Mouse (Mus musculus) yolk sac, embryonic 10.5 days (tissue): Measurements from ENCODE around the gene Mcts1.

Experiments
- DNase-seq: peaks from one replicate; pipeline ENCODE4 v3.0.0-alpha.2; 2017; ENCODE audit warnings: low spot score

The Mcts1 gene

GRCm38 (mm10) chrX:38600177-38600994 is at the start of gene Mcts1:
Gene Mcts1, plus strand, starts transcription at chrX:38600578.
- DNase-seq = peak; percentile 81

- DNase-seq = no peak
Observed at GRCm38 (mm10) chrX:38553255-38553654, 47.1 kb upstream of the Mcts1 start.

- no peak for DNase-seq
Observed at GRCm38 (mm10) chrX:38563941-38564541, 36.3 kb upstream of the Mcts1 start.

- DNase-seq = peak; percentile 89
Observed at GRCm38 (mm10) chrX:38564542-38565175, 35.7 kb upstream of the Mcts1 start.

GRCm38 (mm10) chrX:38565176-38565542 is 35.2 kb upstream of the Mcts1 start:
- DNase-seq = no peak

GRCm38 (mm10) chrX:38566521-38567205 is 33.7 kb upstream of the Mcts1 start:
- DNase-seq = no peak

- DNase-seq = no peak
Observed at GRCm38 (mm10) chrX:38576078-38576477, 24.3 kb upstream of the Mcts1 start, which contains the start of gene Cul4b. Gene Cul4b, minus strand, starts transcription at chrX:38576196.

GRCm38 (mm10) chrX:38581140-38581539 is 19.2 kb upstream of the Mcts1 start:
- no peak for DNase-seq

GRCm38 (mm10) chrX:38583261-38583660 is 17.1 kb upstream of the Mcts1 start:
- no peak for DNase-seq

GRCm38 (mm10) chrX:38589827-38590226 is 10.6 kb upstream of the Mcts1 start:
- peak; percentile 74 for DNase-seq

GRCm38 (mm10) chrX:38591749-38592148 is 8.6 kb upstream of the Mcts1 start:
- no peak for DNase-seq

GRCm38 (mm10) chrX:38593180-38593889 is 7.0 kb upstream of the Mcts1 start:
- DNase-seq = no peak

GRCm38 (mm10) chrX:38600995-38601369 is 604 bp downstream of the Mcts1 start:
- peak; percentile 28 for DNase-seq

GRCm38 (mm10) chrX:38634801-38635637 is 34.6 kb downstream of the Mcts1 start, which contains the start of gene C1galt1c1:
Gene C1galt1c1, minus strand, starts transcription at chrX:38635087.
- DNase-seq = peak; percentile 89

GRCm38 (mm10) chrX:38635638-38635931 is 35.2 kb downstream of the Mcts1 start:
- no peak for DNase-seq

GRCm38 (mm10) chrX:38641435-38641834 is 41.1 kb downstream of the Mcts1 start:
- no peak for DNase-seq

GRCm38 (mm10) chrX:38642183-38642582 is 41.8 kb downstream of the Mcts1 start:
- no peak for DNase-seq

- DNase-seq = no peak
Observed at GRCm38 (mm10) chrX:38650404-38651039, 50.1 kb downstream of the Mcts1 start.

- no peak for DNase-seq
Observed at GRCm38 (mm10) chrX:38651167-38651566, 50.8 kb downstream of the Mcts1 start.

GRCm38 (mm10) chrX:38653181-38653580 is 52.8 kb downstream of the Mcts1 start:
- DNase-seq = no peak

- no peak for DNase-seq
Observed at GRCm38 (mm10) chrX:38654681-38655080, 54.3 kb downstream of the Mcts1 start.
